Mouse (Mus musculus): ENCODE results near the gene Gm498. TPM values are rescaled to one million over a fixed set of nuclear protein-coding genes. Genes with fewer than 3 reads are reported as not detected.

Gene Gm498
- not detected in 2 replicates for polyA plus RNA-seq (2015; fragmentation: Nextera tagmentation; extraction: Ambion mirVana)

GRCm38 (mm10) chr7:143866538-143866937 is at the start of gene Gm498:
Gm498 (plus strand) TSS chr7:143866838.
- Histone ChIP-seq H3K4me1 (no peaks in the 10 kb centered on the region), H3K9ac (no peak within 1 kb of the TSS), H3K9me3 (no peaks in the 10 kb centered on the region), H3K27me3 (replicated peaks) (no peaks in the 10 kb centered on the region), H3K4me3 (replicated peaks) (no peak within 1 kb of the TSS), H3K4me2 (no peak within 1 kb of the TSS), H3K36me3 (no peaks in the 10 kb centered on the region), H3K27ac (no peak within 1 kb of the TSS)
- 82% methylated on average over 2 of the region's 2 CpGs for WGBS
- no peak for ATAC-seq (ENCODE audit: insufficient read depth, low FRiP score, low read depth)

- no peak overlapping the region for H3K9ac ChIP-seq
- peaks cover 12% of the 10 kb centered on the region for H3K4me1 ChIP-seq
- no peak for ATAC-seq (ENCODE audit: insufficient read depth, low FRiP score, low read depth)
- WGBS = 70% methylated on average over 4 of the region's 4 CpGs
- no peak overlapping the region for H3K4me3 ChIP-seq (replicated peaks)
- H3K27me3 ChIP-seq (replicated peaks) = no peaks in the 10 kb centered on the region
- H3K27ac ChIP-seq = no peak overlapping the region
- H3K36me3 ChIP-seq = peaks cover 5% of the 10 kb centered on the region; the same call in 1 of the 2 replicates
- no peak overlapping the region for H3K4me2 ChIP-seq
- no peaks in the 10 kb centered on the region for H3K9me3 ChIP-seq
Measured at GRCm38 (mm10) chr7:143819201-143819600, 47.4 kb upstream of the Gm498 start.

GRCm38 (mm10) chr7:143821241-143821640 is 45.4 kb upstream of the Gm498 start:
- Histone ChIP-seq H3K9ac (no peak overlapping the region), H3K36me3 (peaks cover 2% of the 10 kb centered on the region; the same call in 1 of the 2 replicates), H3K27me3 (replicated peaks) (no peaks in the 10 kb centered on the region), H3K27ac (no peak overlapping the region), H3K4me3 (replicated peaks) (no peak overlapping the region), H3K9me3 (no peaks in the 10 kb centered on the region), H3K4me1 (peaks cover 12% of the 10 kb centered on the region), H3K4me2 (no peak overlapping the region)
- WGBS = 77% methylated on average over 2 of the region's 2 CpGs
- ATAC-seq (ENCODE audit: insufficient read depth, low FRiP score, low read depth) = no peak

GRCm38 (mm10) chr7:143822375-143823265 is 44.0 kb upstream of the Gm498 start, which contains the start of the genes Nadsyn1 and Dhcr7:
Nadsyn1 (minus strand) TSS chr7:143822849.
Dhcr7 (plus strand) TSS chr7:143823145.
- H3K4me3 ChIP-seq (replicated peaks) = peak within 1 kb of the TSS; percentile 59
- peak within 1 kb of the TSS; percentile 76 for H3K27ac ChIP-seq
- peak within 1 kb of the TSS; percentile 50 for H3K9ac ChIP-seq
- no peaks in the 10 kb centered on the region for H3K27me3 ChIP-seq (replicated peaks)
- H3K4me2 ChIP-seq = peak within 1 kb of the TSS; percentile 65
- H3K36me3 ChIP-seq = no peaks in the 10 kb centered on the region; the same call in 1 of the 2 replicates
- WGBS = 1% methylated on average over 40 of the region's 40 CpGs
- H3K4me1 ChIP-seq = peaks cover 12% of the 10 kb centered on the region
- ATAC-seq (ENCODE audit: insufficient read depth, low FRiP score, low read depth) = peak; percentile 98
- no peaks in the 10 kb centered on the region for H3K9me3 ChIP-seq

- H3K9me3 ChIP-seq = no peaks in the 10 kb centered on the region
- H3K4me1 ChIP-seq = peaks cover 12% of the 10 kb centered on the region
- no peaks in the 10 kb centered on the region; the same call in 1 of the 2 replicates for H3K36me3 ChIP-seq
- H3K9ac ChIP-seq = peak overlapping the region; percentile 41
- H3K27ac ChIP-seq = peak overlapping the region; percentile 76
- peak overlapping the region; percentile 63 for H3K4me2 ChIP-seq
- no peak; the same call in 1 of the 2 replicates for ATAC-seq (ENCODE audit: insufficient read depth, low FRiP score, low read depth)
- WGBS = 71% methylated on average over 4 of the region's 4 CpGs
- no peaks in the 10 kb centered on the region for H3K27me3 ChIP-seq (replicated peaks)
- peak overlapping the region; percentile 59 for H3K4me3 ChIP-seq (replicated peaks)
Measured at GRCm38 (mm10) chr7:143823266-143823605, 43.4 kb upstream of the Gm498 start.

- WGBS = 86% methylated on average over 2 of the region's 2 CpGs
- no peaks in the 10 kb centered on the region for H3K36me3 ChIP-seq
- no peak overlapping the region for H3K9ac ChIP-seq
- no peak for ATAC-seq (ENCODE audit: insufficient read depth, low FRiP score, low read depth)
- H3K4me3 ChIP-seq (replicated peaks) = no peak overlapping the region
- H3K9me3 ChIP-seq = no peaks in the 10 kb centered on the region
- no peaks in the 10 kb centered on the region for H3K27me3 ChIP-seq (replicated peaks)
- peaks cover 23% of the 10 kb centered on the region for H3K4me1 ChIP-seq
- no peak overlapping the region for H3K27ac ChIP-seq
- H3K4me2 ChIP-seq = no peak overlapping the region
Measured at GRCm38 (mm10) chr7:143826985-143827384, 39.7 kb upstream of the Gm498 start.

GRCm38 (mm10) chr7:143829504-143830331 is 36.9 kb upstream of the Gm498 start:
- ATAC-seq (ENCODE audit: insufficient read depth, low FRiP score, low read depth) = peak; percentile 100
- Histone ChIP-seq H3K9me3 (no peaks in the 10 kb centered on the region), H3K27ac (peak overlapping the region; percentile 95), H3K4me3 (replicated peaks) (peak overlapping the region; percentile 59), H3K36me3 (no peaks in the 10 kb centered on the region), H3K27me3 (replicated peaks) (no peaks in the 10 kb centered on the region), H3K9ac (peak overlapping the region; percentile 55; the same call in 1 of the 2 replicates), H3K4me1 (peaks cover 19% of the 10 kb centered on the region), H3K4me2 (peak overlapping the region; percentile 87)
- under 1% methylated on average over 37 of the region's 37 CpGs for WGBS

GRCm38 (mm10) chr7:143830399-143830798 is 36.2 kb upstream of the Gm498 start:
- H3K27ac ChIP-seq = peak overlapping the region; percentile 51; the same call in 1 of the 2 replicates
- H3K9ac ChIP-seq = peak overlapping the region; percentile 50
- no peak for ATAC-seq (ENCODE audit: insufficient read depth, low FRiP score, low read depth)
- WGBS = 7% methylated on average over 6 of the region's 6 CpGs
- peak overlapping the region; percentile 59 for H3K4me3 ChIP-seq (replicated peaks)
- H3K4me1 ChIP-seq = peaks cover 19% of the 10 kb centered on the region
- H3K4me2 ChIP-seq = peak overlapping the region; percentile 87
- H3K36me3 ChIP-seq = no peaks in the 10 kb centered on the region
- no peaks in the 10 kb centered on the region for H3K27me3 ChIP-seq (replicated peaks)
- no peaks in the 10 kb centered on the region for H3K9me3 ChIP-seq

- Histone ChIP-seq H3K27me3 (replicated peaks) (no peaks in the 10 kb centered on the region), H3K27ac (no peak overlapping the region), H3K4me3 (replicated peaks) (no peak overlapping the region), H3K9me3 (no peaks in the 10 kb centered on the region), H3K9ac (no peak overlapping the region), H3K4me1 (peaks cover 19% of the 10 kb centered on the region), H3K4me2 (0 out of 2 replicates have a peak overlapping the region, but pooled peaks have one; percentile 1), H3K36me3 (peaks cover 5% of the 10 kb centered on the region; the same call in 1 of the 2 replicates)
- WGBS = 69% methylated on average over 8 of the region's 8 CpGs
- ATAC-seq (ENCODE audit: insufficient read depth, low FRiP score, low read depth) = no peak
Measured at GRCm38 (mm10) chr7:143832196-143832595, 34.4 kb upstream of the Gm498 start.

- peaks cover 9% of the 10 kb centered on the region; the same call in 1 of the 2 replicates for H3K36me3 ChIP-seq
- no peaks in the 10 kb centered on the region for H3K27me3 ChIP-seq (replicated peaks)
- H3K4me3 ChIP-seq (replicated peaks) = no peak overlapping the region
- H3K9ac ChIP-seq = no peak overlapping the region
- no peak overlapping the region for H3K4me2 ChIP-seq
- peaks cover 19% of the 10 kb centered on the region for H3K4me1 ChIP-seq
- no peak overlapping the region for H3K27ac ChIP-seq
- WGBS = 88% methylated on average over 2 of the region's 2 CpGs
- ATAC-seq (ENCODE audit: insufficient read depth, low FRiP score, low read depth) = no peak
- H3K9me3 ChIP-seq = no peaks in the 10 kb centered on the region
Measured at GRCm38 (mm10) chr7:143832611-143833010, 34.0 kb upstream of the Gm498 start.

- Histone ChIP-seq H3K9ac (no peak overlapping the region), H3K27me3 (replicated peaks) (no peaks in the 10 kb centered on the region), H3K36me3 (peaks cover 12% of the 10 kb centered on the region; the same call in 1 of the 2 replicates), H3K4me3 (replicated peaks) (no peak overlapping the region), H3K27ac (no peak overlapping the region), H3K9me3 (no peaks in the 10 kb centered on the region), H3K4me1 (peaks cover 19% of the 10 kb centered on the region), H3K4me2 (no peak overlapping the region)
- ATAC-seq (ENCODE audit: insufficient read depth, low FRiP score, low read depth) = no peak
- 78% methylated on average over 6 of the region's 6 CpGs for WGBS
Measured at GRCm38 (mm10) chr7:143833581-143834190, 33.0 kb upstream of the Gm498 start.

Measured in stomach, embryonic 15.5 days (tissue).